Mouse (Mus musculus) brain, embryonic 14.5 days (tissue): ENCODE measurements around the gene Dennd1b. TPM values are rescaled to one million over a fixed set of nuclear protein-coding genes. Genes with fewer than 3 reads are reported as not detected.

ENCODE experiments used
- DNase-seq: peaks from one replicate; pipeline ENCODE4 v3.0.0-alpha.2; 2011; ENCODE audit warnings: low read depth
- CTCF ChIP-seq: fragments of 200-500 bp; IDR thresholded peaks from 2 replicates; pipeline ENCODE4 v1.5.1; 2012; ENCODE audit warnings: inconsistent platforms, mild to moderate bottlenecking, moderate library complexity, borderline replicate concordance; ENCODE audit not compliant: insufficient read depth, insufficient read length; ENCODE audit errors: extremely low read depth
- POLR2A ChIP-seq: fragments of 200-500 bp; IDR thresholded peaks from 2 replicates; pipeline ENCODE4 v1.6.1; 2012; ENCODE audit warnings: mild to moderate bottlenecking, inconsistent platforms, borderline replicate concordance; ENCODE audit not compliant: poor library complexity, insufficient read depth, insufficient read length, severe bottlenecking; ENCODE audit errors: extremely low read depth
- polyA plus RNA-seq: library from polyadenylated mRNA; depleted of rRNA; stranded (reverse); fragments of >200 nt; gene quantifications from 2 replicates; pipeline ENCODE4 v1.2.3, GENCODE M21; 2012

The Dennd1b gene
- polyA plus RNA-seq, 1 experiment, result 7.2 TPM

GRCm38 (mm10) chr1:139032411-139032810, 69.2 kb downstream of the Dennd1b start:
- DNase-seq, result no peak
- TF ChIP-seq CTCF, result no peak
- no peak for TF ChIP-seq POLR2A

- TF ChIP-seq CTCF, result no peak
- TF ChIP-seq POLR2A, result no peak
- DNase-seq, result no peak
Observed at GRCm38 (mm10) chr1:139035141-139035540, 71.9 kb downstream of the Dennd1b start.

- DNase-seq, result no peak
- TF ChIP-seq POLR2A (no peak), CTCF (no peak)
Observed at GRCm38 (mm10) chr1:139036302-139036701, 73.1 kb downstream of the Dennd1b start.

- no peak for DNase-seq
- no peak for TF ChIP-seq CTCF
- no peak for TF ChIP-seq POLR2A
Observed at GRCm38 (mm10) chr1:139036768-139037507, 73.7 kb downstream of the Dennd1b start.

- DNase-seq, result peak; percentile 84
Observed at GRCm38 (mm10) chr1:139038074-139038473, 74.8 kb downstream of the Dennd1b start.

GRCm38 (mm10) chr1:139038620-139039019, 75.4 kb downstream of the Dennd1b start:
- DNase-seq, result no peak
- TF ChIP-seq POLR2A (no peak), CTCF (no peak)

More at GRCm38 (mm10) chr1:139038074-139038473, 74.8 kb downstream of the Dennd1b start:
- no peak for TF ChIP-seq CTCF
- TF ChIP-seq POLR2A, result no peak

GRCm38 (mm10) chr1:139039529-139040230, 76.4 kb downstream of the Dennd1b start:
- DNase-seq, result peak; percentile 84

GRCm38 (mm10) chr1:139049075-139049474, 85.8 kb downstream of the Dennd1b start:
- DNase-seq, result no peak
- TF ChIP-seq CTCF, result no peak
- no peak for TF ChIP-seq POLR2A

More at GRCm38 (mm10) chr1:139039529-139040230, 76.4 kb downstream of the Dennd1b start:
- no peak for TF ChIP-seq CTCF
- no peak for TF ChIP-seq POLR2A

- peak; percentile 73 for DNase-seq
- TF ChIP-seq POLR2A (no peak), CTCF (no peak)
Observed at GRCm38 (mm10) chr1:139049881-139050472, 86.7 kb downstream of the Dennd1b start.

GRCm38 (mm10) chr1:139053003-139053402, 89.8 kb downstream of the Dennd1b start:
- TF ChIP-seq POLR2A (no peak), CTCF (no peak)
- no peak for DNase-seq

GRCm38 (mm10) chr1:139060301-139060700, 97.1 kb downstream of the Dennd1b start:
- no peak for DNase-seq
- TF ChIP-seq CTCF, result no peak
- TF ChIP-seq POLR2A, result no peak

GRCm38 (mm10) chr1:139064711-139065110, 101.5 kb downstream of the Dennd1b start:
- no peak for DNase-seq
- no peak for TF ChIP-seq POLR2A
- no peak for TF ChIP-seq CTCF

GRCm38 (mm10) chr1:139067210-139067609, 104.0 kb downstream of the Dennd1b start:
- peak; percentile 63 for DNase-seq
- TF ChIP-seq POLR2A, result no peak
- no peak for TF ChIP-seq CTCF
